Mouse (Mus musculus) CD4-positive, CD25-positive, alpha-beta regulatory T cell, adult 4 months (primary cell): ENCODE data around the gene Gbp10. TPM values are rescaled to one million over a fixed set of nuclear protein-coding genes. Genes with fewer than 3 reads are reported as not detected.
"Not testable (repeated sequence)": the region's sequence is repeated elsewhere in the genome, so short reads cannot be mapped to it uniquely, and the experiment has no call there.

Experiments
- ATAC-seq: one replicate; pipeline ENCODE4 v1.8.0; 2017
- polyA plus RNA-seq, 2 experiments: library from polyadenylated mRNA; unstranded; fragments of 100-300 nt; shearing (Covaris generic); gene quantifications; one replicate each; pipeline ENCODE4 v1.2.1; 2017

The Gbp10 gene
- polyA plus RNA-seq = 10 to 100 TPM; 53.6 to 87.0 TPM

GRCm38 (mm10) chr5:105239483-105240047 lies at the start of gene Gbp10:
Gene Gbp10, minus strand, starts transcription at chr5:105239533.
- ATAC-seq = peak; percentile 88

DNA sequence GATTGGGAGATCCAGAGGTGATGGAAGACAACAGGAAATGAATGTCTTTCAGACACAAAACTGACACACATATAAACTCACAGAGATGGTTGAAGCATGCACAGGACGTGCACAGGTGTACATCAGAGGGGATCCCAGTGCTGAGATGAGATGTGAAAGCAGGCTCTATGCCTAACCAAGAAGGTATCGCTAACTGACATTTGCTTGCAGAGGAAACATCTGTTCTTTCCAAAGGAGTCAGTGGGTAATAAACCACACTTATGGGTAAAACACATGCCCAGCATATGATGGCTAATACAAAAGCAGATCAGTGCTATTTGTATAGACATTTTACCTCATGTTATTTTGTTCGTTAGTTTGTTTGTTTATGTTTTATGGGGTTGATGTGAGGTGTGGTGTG lies 21.3 kb upstream of the Gbp10 start:
- ATAC-seq = not testable (repeated sequence)

- peak; percentile 72 for ATAC-seq
Observed at GRCm38 (mm10) chr5:105252491-105252890, 13.2 kb upstream of the Gbp10 start.

DNA sequence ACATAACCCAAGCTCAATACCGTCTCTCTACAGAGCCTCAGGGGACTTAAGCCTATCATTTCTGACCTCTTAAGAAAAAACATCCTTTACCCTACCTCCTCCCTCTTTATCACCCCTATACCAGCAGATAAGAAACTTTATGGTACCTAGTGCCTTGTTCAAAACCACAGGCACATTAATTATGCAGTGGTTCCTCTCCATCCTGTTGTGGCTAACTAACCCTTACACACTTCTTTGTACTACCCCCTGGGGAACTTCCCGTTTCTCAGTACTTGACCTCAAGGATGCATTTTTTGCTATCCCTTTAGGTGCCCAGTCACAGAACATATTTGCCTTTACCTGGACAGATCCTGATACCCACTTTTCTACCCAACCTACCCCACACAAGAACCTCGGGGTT lies 5.4 kb upstream of the Gbp10 start:
- ATAC-seq = peak; percentile 72

- not testable (repeated sequence) for ATAC-seq
Observed at GRCm38 (mm10) chr5:105240982-105241381, 1.6 kb upstream of the Gbp10 start.

DNA sequence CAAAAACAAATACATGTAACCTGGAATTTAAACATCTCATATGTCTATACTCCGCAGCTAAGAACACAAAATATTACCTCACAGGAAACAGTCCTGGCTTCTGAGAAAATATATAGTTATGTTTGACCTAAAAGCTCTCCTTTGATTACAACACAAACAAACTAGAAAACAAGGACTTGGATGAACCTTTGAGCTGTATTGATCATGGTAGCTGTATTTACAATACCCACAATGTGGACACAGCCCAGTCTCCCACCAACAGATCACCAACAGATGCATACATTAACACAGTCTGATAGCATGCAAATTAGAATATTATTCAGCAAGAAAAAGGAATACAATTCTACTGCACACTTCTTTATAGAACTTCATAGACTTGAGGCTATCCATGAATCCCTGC lies 931 bp downstream of the Gbp10 start:
- ATAC-seq = not testable (repeated sequence)

GRCm38 (mm10) chr5:105236040-105236439 lies 3.3 kb downstream of the Gbp10 start:
- ATAC-seq = not testable (repeated sequence)

- not testable (repeated sequence) for ATAC-seq
Observed at GRCm38 (mm10) chr5:105208957-105209356, 30.4 kb downstream of the Gbp10 start.

DNA sequence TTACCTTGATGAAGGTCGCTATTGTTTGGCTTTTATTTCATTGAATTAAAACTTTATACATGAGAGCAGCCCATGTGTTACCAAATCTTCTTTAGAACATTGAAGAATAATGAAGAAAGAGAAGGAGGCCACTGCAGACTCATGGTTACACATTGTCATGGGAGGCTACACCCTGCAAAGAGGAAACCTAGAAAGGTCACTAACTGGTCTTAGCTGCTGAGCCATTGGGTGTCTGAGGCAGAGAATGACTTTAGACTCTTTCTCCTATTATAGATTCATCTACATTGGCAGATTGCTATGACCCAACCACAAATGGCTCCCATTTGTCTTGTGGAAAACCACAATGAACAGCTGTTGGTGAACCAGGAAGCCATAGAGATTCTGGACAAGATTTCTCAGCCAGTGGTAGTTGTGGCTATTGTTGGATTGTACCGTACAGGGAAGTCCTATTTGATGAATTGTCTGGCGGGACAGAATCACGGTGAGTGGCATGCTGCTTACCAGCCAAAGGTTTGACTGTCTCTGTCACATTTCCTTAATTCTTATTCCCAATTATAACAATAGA lies 38.5 kb downstream of the Gbp10 start:
- ATAC-seq = not testable (repeated sequence)

- not testable (repeated sequence) for ATAC-seq
Observed at GRCm38 (mm10) chr5:105199149-105199548, 40.2 kb downstream of the Gbp10 start.

- ATAC-seq = peak; percentile 100
Observed at GRCm38 (mm10) chr5:105197915-105198560, 41.3 kb downstream of the Gbp10 start.

- ATAC-seq = not testable (repeated sequence)
Observed at GRCm38 (mm10) chr5:105196308-105196707, 43.0 kb downstream of the Gbp10 start.

DNA sequence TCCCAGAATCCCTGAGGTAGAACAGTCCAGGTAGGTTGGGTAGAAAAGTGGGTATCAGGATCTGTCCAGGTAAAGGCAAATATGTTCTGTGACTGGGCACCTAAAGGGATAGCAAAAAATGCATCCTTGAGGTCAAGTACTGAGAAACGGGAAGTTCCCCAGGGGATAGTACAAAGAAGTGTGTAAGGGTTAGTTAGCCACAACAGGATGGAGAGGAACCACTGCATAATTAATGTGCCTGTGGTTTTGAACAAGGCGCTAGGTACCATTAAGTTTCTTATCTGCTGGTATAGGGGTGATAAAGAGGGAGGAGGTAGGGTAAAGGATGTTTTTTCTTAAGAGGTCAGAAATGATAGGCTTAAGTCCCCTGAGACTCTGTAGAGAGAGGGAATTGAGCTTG lies 46.8 kb downstream of the Gbp10 start:
- peak; percentile 88 for ATAC-seq

- ATAC-seq = no peak
Observed at GRCm38 (mm10) chr5:105181446-105181845, 57.9 kb downstream of the Gbp10 start.

Other genes with a start within 250 kb of the Gbp10 start
- 100 to 1,000 TPM in 1 of 2 experiments, 10 to 100 TPM in 1; 98.9 to 133 TPM for gene Gbp9, start 100.0 kb downstream of the Gbp10 start, polyA plus RNA-seq
- gene Gbp8, start 100.0 kb downstream of the Gbp10 start, polyA plus RNA-seq = 100 to 1,000 TPM; 100 to 118 TPM
- 100 to 1,000 TPM; 246 to 316 TPM for gene Gbp4, start 99.9 kb downstream of the Gbp10 start, polyA plus RNA-seq
- 1 to 10 TPM; 3.1 to 7.1 TPM for gene Gm43302, start 54.2 kb upstream of the Gbp10 start, polyA plus RNA-seq
- gene Gbp6, start 54.2 kb upstream of the Gbp10 start, polyA plus RNA-seq = 100 to 1,000 TPM; 164 to 204 TPM
- gene Lrrc8b, start 176.2 kb upstream of the Gbp10 start, polyA plus RNA-seq = 1 to 10 TPM; 1.3 to 1.6 TPM